Mouse (Mus musculus): ENCODE results near the gene Nat8f1. TPM values are rescaled to one million over a fixed set of nuclear protein-coding genes. Genes with fewer than 3 reads are reported as not detected.
"Not testable (repeated sequence)": the region's sequence is repeated elsewhere in the genome, so short reads cannot be mapped to it uniquely, and the experiment has no call there.

Gene Nat8f1
- total RNA-seq, 1 experiment = 1.1 TPM

DNA sequence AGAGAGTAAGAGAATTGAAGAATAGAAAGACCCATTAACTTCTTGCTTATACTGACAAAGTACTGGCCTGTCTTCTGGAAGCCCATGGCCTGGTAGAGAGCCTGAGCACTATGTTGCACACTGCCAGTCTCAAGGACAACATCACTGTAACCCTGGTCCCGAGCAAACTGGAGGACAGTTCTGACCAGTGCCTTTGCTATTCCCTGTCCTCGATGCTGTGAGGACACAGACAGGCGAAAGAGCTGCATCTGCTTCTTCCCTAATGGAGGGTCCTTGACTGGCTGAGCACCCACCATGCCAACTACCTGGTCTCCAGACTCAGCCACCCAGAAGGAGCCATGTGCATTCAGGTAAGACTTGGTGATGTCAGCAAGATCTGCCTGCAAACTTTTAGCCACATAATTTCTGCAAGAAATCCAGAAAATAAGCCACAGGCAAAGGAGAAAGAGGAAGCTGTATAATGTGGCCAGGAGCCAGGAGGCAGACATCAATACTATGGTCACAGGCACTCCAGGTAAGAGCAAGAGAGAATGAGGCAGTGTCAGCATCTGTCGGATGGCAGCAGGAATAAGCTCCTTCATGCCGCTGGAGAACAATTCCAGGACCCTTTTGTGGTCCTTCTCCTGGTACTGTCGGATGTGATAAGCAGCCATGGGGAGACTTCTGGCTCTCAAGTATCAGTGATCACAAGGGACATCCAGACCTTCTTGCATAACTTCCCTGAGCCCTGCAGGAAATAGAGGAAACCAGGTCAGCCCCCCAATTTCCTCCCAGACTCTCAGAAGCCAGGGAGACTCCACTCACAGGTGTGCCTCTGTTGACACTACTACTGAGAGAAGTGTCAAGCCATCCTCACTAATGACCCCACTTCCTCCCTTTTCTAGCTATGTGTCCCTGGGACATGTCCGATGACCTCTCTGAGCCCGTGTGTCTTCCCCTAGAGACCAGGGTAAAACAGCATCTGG lies 47.5 kb downstream of the Nat8f1 start:
- in situ Hi-C loops (cut with MboI; ENCODE audit: low sequenced_read_pairs in 2 of 2, unreplicated experiment in 2 of 2) = no loop called here
- no peak for TF ChIP-seq MAFK (IDR thresholded peaks at IDR 0.05; ENCODE audit: insufficient read depth, low read depth, low read length)
- TF ChIP-seq ZNF384 (IDR thresholded peaks at IDR 0.05; ENCODE audit: low read depth, low read length) = no peak
- no peak for TF ChIP-seq ZC3H11A (IDR thresholded peaks at IDR 0.05; ENCODE audit: borderline replicate concordance, low read depth, low read length)
- no peak for TF ChIP-seq CHD2 (IDR thresholded peaks at IDR 0.05; ENCODE audit: low read depth, low read length)
- TF ChIP-seq HCFC1 (IDR thresholded peaks at IDR 0.05; ENCODE audit: borderline replicate concordance, insufficient read depth, low read length) = no peak

DNA sequence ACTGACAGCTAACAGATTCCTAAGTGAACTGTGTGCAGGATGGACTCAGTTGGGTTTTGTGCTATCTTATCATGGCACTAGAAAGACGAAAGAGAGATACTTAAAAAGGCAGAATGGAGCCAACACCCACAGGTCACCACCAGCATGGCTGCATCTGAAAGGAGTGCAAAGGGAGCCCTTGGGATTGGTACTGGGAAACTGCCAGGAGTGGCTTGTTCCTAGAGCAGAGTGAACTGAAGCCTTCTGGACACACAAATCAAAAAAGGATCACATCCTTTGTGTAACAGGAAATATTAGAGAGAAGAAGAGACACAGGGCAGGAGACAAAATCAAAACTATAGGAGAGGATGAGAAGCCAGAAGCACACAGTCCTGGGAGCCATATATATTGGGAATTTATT lies 48.5 kb downstream of the Nat8f1 start:
- H3K36me3 ChIP-seq (ENCODE audit: control insufficient read depth, insufficient read depth, low read length, poor library complexity, severe bottlenecking); in situ Hi-C loops (cut with MboI; ENCODE audit: low sequenced_read_pairs in 2 of 2, unreplicated experiment in 2 of 2); DNase-seq (ENCODE audit: low read depth, low spot score); H3K27ac ChIP-seq (ENCODE audit: insufficient read depth, low read depth, low read length, poor library complexity, severe bottlenecking); H3K4me1 ChIP-seq (ENCODE audit: control insufficient read depth in 2 of 2, insufficient read depth in 2 of 2, low read length in 2 of 2, poor library complexity in 1 of 2); H3K9ac ChIP-seq (ENCODE audit: insufficient read depth, low read depth, low read length, poor library complexity, severe bottlenecking); H3K4me3 ChIP-seq (ENCODE audit: insufficient read depth in 1 of 2, low read depth in 1 of 2, low read length in 2 of 2, poor library complexity in 1 of 2, severe bottlenecking in 1 of 2); H3K9me3 ChIP-seq (ENCODE audit: control insufficient read depth, insufficient read depth, low read depth, low read length): not testable (repeated sequence)

More for the DNA sequence above, 47.5 kb downstream of the Nat8f1 start:
- no peaks in the 10 kb centered on the region for H3K36me3 ChIP-seq (ENCODE audit: control insufficient read depth, insufficient read depth, low read length, poor library complexity, severe bottlenecking)
- no peak overlapping the region for H3K9ac ChIP-seq (ENCODE audit: insufficient read depth, low read depth, low read length, poor library complexity, severe bottlenecking)
- no peak overlapping the region for H3K27ac ChIP-seq (ENCODE audit: insufficient read depth, low read depth, low read length, poor library complexity, severe bottlenecking)
- no peak for DNase-seq (ENCODE audit: low read depth, low spot score)
- H3K9me3 ChIP-seq (ENCODE audit: control insufficient read depth, insufficient read depth, low read depth, low read length) = peaks cover 2% of the 10 kb centered on the region; the same call in 1 of the 2 replicates
- H3K4me3 ChIP-seq (ENCODE audit: insufficient read depth in 1 of 2, low read depth in 1 of 2, low read length in 2 of 2, poor library complexity in 1 of 2, severe bottlenecking in 1 of 2) = no peak overlapping the region
- H3K4me1 ChIP-seq (ENCODE audit: control insufficient read depth in 2 of 2, insufficient read depth in 2 of 2, low read length in 2 of 2, poor library complexity in 1 of 2) = peaks cover 0 to 2% of the 10 kb centered on the region in 2 experiments; a peak in 1 of 4 replicates

DNA sequence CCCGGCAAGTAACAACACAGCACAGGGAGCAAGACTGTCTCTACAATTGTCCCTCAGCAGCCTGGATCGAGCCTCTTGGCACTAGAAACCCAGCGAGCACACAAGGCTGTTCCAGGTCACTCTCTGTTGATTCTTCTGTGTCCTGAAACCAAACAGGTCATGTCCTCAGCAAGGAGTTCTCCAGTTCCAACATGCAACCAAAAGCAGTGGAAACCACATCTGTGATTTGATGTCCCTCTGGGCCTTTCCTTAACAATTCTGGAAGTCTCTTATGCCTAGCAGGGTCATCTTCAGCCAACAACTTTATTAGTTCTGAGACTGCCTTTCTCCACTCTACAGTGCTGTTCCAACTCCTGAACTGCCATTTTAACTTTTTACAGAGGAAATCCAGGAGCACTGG lies 49.3 kb downstream of the Nat8f1 start:
- in situ Hi-C loops (cut with MboI; ENCODE audit: low sequenced_read_pairs in 2 of 2, unreplicated experiment in 2 of 2) = not testable (repeated sequence)

DNA sequence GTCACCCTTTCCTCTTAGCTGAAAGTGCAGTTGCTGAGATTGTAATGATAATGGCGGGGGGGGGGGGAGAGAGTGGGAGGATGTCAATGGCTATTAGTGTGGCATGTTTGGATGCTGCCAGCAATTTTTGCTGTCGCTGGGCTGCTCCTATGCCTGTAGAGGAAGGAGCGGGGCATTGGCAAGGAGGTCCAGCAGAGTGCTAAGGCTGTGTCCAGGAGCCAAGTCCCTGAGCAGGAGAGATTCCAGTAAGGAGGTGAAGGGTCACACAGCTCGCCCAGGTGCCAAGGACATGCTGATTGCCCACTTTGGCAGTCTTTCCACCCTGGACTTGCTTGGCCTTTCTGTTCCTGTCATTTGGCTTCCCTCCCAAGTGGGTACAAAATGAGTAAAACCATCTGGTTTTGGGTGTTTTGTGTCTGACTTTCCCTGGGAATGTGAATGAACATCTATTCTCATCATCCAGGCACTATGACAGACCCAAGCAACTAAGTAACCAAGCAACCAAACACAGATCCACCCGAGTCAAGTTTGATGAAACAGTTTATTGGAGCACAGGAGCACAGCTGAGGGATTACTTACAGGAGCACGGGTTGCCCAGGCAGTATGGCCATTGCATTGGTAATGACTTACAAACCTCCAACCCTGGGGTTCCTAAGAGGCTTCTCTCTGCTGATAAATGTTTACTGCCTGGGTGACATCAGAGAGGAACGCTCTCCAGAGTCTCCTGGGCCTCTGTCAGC lies 50.4 kb downstream of the Nat8f1 start:
- in situ Hi-C loops (cut with MboI; ENCODE audit: low sequenced_read_pairs in 2 of 2, unreplicated experiment in 2 of 2); H3K27ac ChIP-seq (ENCODE audit: insufficient read depth, low read depth, low read length, poor library complexity, severe bottlenecking); DNase-seq (ENCODE audit: low read depth, low spot score); H3K36me3 ChIP-seq (ENCODE audit: control insufficient read depth, insufficient read depth, low read length, poor library complexity, severe bottlenecking); H3K4me3 ChIP-seq (ENCODE audit: insufficient read depth in 1 of 2, low read depth in 1 of 2, low read length in 2 of 2, poor library complexity in 1 of 2, severe bottlenecking in 1 of 2); H3K9me3 ChIP-seq (ENCODE audit: control insufficient read depth, insufficient read depth, low read depth, low read length); H3K4me1 ChIP-seq (ENCODE audit: control insufficient read depth in 2 of 2, insufficient read depth in 2 of 2, low read length in 2 of 2, poor library complexity in 1 of 2); H3K9ac ChIP-seq (ENCODE audit: insufficient read depth, low read depth, low read length, poor library complexity, severe bottlenecking): not testable (repeated sequence)

More for the DNA sequence above, 49.3 kb downstream of the Nat8f1 start:
- not testable (repeated sequence) for H3K27ac ChIP-seq (ENCODE audit: insufficient read depth, low read depth, low read length, poor library complexity, severe bottlenecking); H3K9me3 ChIP-seq (ENCODE audit: control insufficient read depth, insufficient read depth, low read depth, low read length); H3K4me3 ChIP-seq (ENCODE audit: insufficient read depth in 1 of 2, low read depth in 1 of 2, low read length in 2 of 2, poor library complexity in 1 of 2, severe bottlenecking in 1 of 2); H3K9ac ChIP-seq (ENCODE audit: insufficient read depth, low read depth, low read length, poor library complexity, severe bottlenecking); H3K4me1 ChIP-seq (ENCODE audit: control insufficient read depth in 2 of 2, insufficient read depth in 2 of 2, low read length in 2 of 2, poor library complexity in 1 of 2); H3K36me3 ChIP-seq (ENCODE audit: control insufficient read depth, insufficient read depth, low read length, poor library complexity, severe bottlenecking); DNase-seq (ENCODE audit: low read depth, low spot score)

DNA sequence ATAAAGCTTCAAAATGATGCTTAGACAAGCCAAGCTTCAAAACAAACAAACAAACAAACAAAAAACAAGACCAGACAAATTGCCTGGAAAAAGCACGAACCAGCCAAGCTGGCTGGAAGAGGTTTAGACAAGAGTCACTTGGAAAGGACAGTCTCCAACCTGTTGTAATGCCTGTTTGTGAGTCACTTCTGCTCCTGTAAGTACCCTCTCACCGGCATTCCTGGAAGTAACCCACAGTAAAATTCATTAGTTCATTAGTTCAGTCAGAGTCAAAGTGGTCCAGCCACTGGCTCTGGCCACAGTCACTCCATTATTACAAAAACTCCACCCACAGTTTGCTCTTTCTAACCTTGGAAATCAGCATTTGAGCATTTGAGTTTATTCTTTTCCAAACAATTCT lies 51.6 kb downstream of the Nat8f1 start:
- Histone ChIP-seq H3K9me3 (ENCODE audit: control insufficient read depth, insufficient read depth, low read depth, low read length) (peaks cover 2% of the 10 kb centered on the region; the same call in 1 of the 2 replicates), H3K36me3 (ENCODE audit: control insufficient read depth, insufficient read depth, low read length, poor library complexity, severe bottlenecking) (no peaks in the 10 kb centered on the region), H3K4me3 (ENCODE audit: insufficient read depth in 1 of 2, low read depth in 1 of 2, low read length in 2 of 2, poor library complexity in 1 of 2, severe bottlenecking in 1 of 2) (no peak overlapping the region), H3K4me1 (ENCODE audit: control insufficient read depth in 2 of 2, insufficient read depth in 2 of 2, low read length in 2 of 2, poor library complexity in 1 of 2) (peaks cover 0 to 2% of the 10 kb centered on the region in 2 experiments; a peak in 1 of 4 replicates), H3K27ac (ENCODE audit: insufficient read depth, low read depth, low read length, poor library complexity, severe bottlenecking) (no peak overlapping the region), H3K9ac (ENCODE audit: insufficient read depth, low read depth, low read length, poor library complexity, severe bottlenecking) (no peak overlapping the region)
- no peak for TF ChIP-seq ZNF384 (IDR thresholded peaks at IDR 0.05; ENCODE audit: low read depth, low read length)
- in situ Hi-C loops (cut with MboI; ENCODE audit: low sequenced_read_pairs in 2 of 2, unreplicated experiment in 2 of 2) = no loop called here
- DNase-seq (ENCODE audit: low read depth, low spot score) = no peak
